Mouse (Mus musculus) midbrain, embryonic 10.5 days (tissue): ENCODE measurements around the gene Olfr573-ps1. TPM values are rescaled to one million over a fixed set of nuclear protein-coding genes. Genes with fewer than 3 reads are reported as not detected.

Source experiments
- DNase-seq: peaks from one replicate; pipeline ENCODE4 v3.0.0-alpha.2; 2017; ENCODE audit warnings: low spot score
- H3K27ac ChIP-seq: fragments of 300-500 bp; sonication (generic); replicated peaks from 2 replicates; pipeline ENCODE4 v1.5.1; 2016; ENCODE audit warnings: mild to moderate bottlenecking
- H3K27me3 ChIP-seq: fragments of 300-500 bp; sonication (generic); 2 replicates; pipeline ENCODE4 v1.6.1; 2016; ENCODE audit warnings: low read depth, mild to moderate bottlenecking; ENCODE audit not compliant: poor library complexity, severe bottlenecking
- H3K36me3 ChIP-seq: fragments of 300-500 bp; sonication (generic); 2 replicates; pipeline ENCODE4 v1.6.1; 2016; ENCODE audit warnings: mild to moderate bottlenecking, moderate library complexity
- H3K4me1 ChIP-seq: fragments of 300-500 bp; sonication (generic); 2 replicates; pipeline ENCODE4 v1.6.1; 2016
- H3K4me3 ChIP-seq: fragments of 300-500 bp; sonication (generic); 2 replicates; pipeline ENCODE4 v1.5.1; 2016; ENCODE audit warnings: mild to moderate bottlenecking, moderate library complexity
- H3K9me3 ChIP-seq: fragments of 300-500 bp; sonication (generic); replicated peaks from 2 replicates; pipeline ENCODE4 v1.6.1; 2016; ENCODE audit warnings: mild to moderate bottlenecking
- WGBS: fragments of 180-500 bp; shearing (Covaris S2); methylation state at CpG from one replicate; pipeline ENCODE4 v1.1.7; 2016; 5-methylcytosine and 5-hydroxymethylcytosine counted together
- polyA plus RNA-seq: library from polyadenylated mRNA; unstranded; fragments of >200 nt; fragmentation: Nextera tagmentation; extraction: Ambion mirVana; gene quantifications from 2 replicates; pipeline ENCODE4 v1.2.1, GENCODE M21; 2016

Olfr573-ps1 gene
- polyA plus RNA-seq, result not detected in 2 replicates

DNA sequence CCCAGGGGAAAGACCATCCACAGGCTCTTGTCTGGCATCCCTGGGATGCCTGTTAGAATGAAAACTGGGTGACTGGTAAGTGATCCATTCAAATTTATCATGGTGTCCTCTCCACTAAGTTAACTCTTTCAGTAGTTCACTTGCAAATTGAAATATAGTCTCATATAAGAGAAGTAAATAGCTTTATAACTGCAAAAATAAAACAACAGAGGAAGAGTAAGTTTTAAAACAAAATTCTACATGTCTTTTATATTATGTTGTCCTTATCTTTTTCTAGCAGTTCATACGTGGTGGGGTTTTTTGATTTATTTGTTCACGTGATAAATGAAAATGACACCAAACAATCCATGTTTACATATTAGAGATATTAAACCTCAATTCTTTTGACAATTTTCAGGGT, at the start of gene Olfr573-ps1:
TSS of gene Olfr573-ps1 (minus strand) at position 101 of the 400 bp plus-strand sequence.
- H3K9me3 ChIP-seq, result no peaks in the 10 kb centered on the region
- 93% methylated on average over 2 of the region's 2 CpGs for WGBS
- no peaks in the 10 kb centered on the region for H3K36me3 ChIP-seq
- H3K4me1 ChIP-seq, result no peaks in the 10 kb centered on the region
- no peak within 1 kb of the TSS for H3K4me3 ChIP-seq
- no peak within 1 kb of the TSS for H3K27ac ChIP-seq
- DNase-seq, result no peak
- no peaks in the 10 kb centered on the region for H3K27me3 ChIP-seq

DNA sequence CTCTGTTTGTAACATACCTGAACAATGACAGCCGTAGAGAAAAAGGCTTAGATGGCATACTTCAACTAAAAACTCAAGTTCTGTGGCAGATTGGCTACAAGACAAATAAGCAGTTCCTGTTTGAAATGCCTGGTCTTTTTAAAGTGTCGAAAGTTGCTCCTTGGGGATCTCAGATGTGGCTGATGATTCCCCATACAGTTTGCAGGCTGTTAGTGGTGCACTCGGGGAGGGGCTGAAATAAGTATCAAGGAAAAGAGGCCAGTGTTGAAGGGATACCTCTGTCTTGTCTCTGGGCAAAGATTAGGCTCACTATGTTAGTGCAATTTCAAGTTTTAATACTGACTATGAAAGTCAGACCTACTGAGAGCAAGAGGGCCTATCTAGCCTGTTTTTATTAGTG, 46.8 kb upstream of the Olfr573-ps1 start, which contains the start of gene Olfr578:
TSS of gene Olfr578 (minus strand) at position 101 of the 400 bp plus-strand sequence.
- Histone ChIP-seq H3K27ac (no peak within 1 kb of the TSS), H3K27me3 (no peaks in the 10 kb centered on the region), H3K9me3 (no peaks in the 10 kb centered on the region), H3K4me3 (no peak within 1 kb of the TSS), H3K36me3 (no peaks in the 10 kb centered on the region), H3K4me1 (no peaks in the 10 kb centered on the region)
- 84% methylated on average over 3 of the region's 3 CpGs for WGBS
- DNase-seq, result no peak

DNA sequence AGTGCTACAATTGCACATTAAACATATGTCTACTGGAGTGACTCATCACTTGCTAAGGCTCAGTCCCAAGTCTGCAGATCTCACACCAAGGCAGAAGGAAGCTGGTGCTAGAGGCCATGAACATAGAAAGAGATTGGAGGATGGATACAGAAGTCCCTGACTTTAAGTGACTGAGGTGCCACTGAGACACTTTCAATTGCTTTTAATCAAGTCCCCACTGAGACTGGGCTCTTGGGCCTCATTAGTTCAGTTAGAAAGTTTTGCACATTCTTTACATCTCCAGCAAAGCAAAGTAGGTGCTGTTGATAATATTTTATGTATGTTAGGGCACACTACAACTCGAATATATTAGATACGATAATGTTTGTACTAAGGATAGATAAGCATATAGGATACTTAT, 33.5 kb upstream of the Olfr573-ps1 start, which contains the start of gene Olfr577:
TSS of gene Olfr577 (minus strand) at position 101 of the 400 bp plus-strand sequence.
- no peaks in the 10 kb centered on the region for H3K4me1 ChIP-seq
- 89% methylated on average over 2 of the region's 2 CpGs for WGBS

DNA sequence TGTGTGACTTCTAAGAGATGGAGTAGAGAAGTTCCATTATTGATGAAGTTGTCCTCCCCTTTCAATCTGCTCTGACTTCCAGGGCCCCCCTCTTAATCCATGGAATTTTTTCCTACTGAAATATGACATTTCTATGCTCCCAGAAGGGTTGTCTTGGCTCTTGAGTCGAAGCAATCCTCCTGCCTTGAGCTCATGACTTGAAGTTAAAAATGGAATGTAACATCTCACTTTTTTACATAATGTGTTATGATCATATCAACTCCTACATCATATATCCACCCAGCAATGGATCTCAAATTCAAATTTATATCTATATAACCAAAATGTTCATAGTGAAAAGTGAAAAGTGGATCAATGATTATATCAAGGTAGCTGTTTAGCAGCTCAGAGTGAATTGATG, 32.0 kb upstream of the Olfr573-ps1 start:
- DNase-seq, result no peak
- no peak overlapping the region for H3K27ac ChIP-seq
- H3K27me3 ChIP-seq, result no peaks in the 10 kb centered on the region

More for the DNA sequence above, 33.5 kb upstream of the Olfr573-ps1 start, which contains the start of gene Olfr577:
- Histone ChIP-seq H3K27ac (no peak within 1 kb of the TSS), H3K4me3 (no peak within 1 kb of the TSS), H3K27me3 (no peaks in the 10 kb centered on the region), H3K36me3 (no peaks in the 10 kb centered on the region), H3K9me3 (no peaks in the 10 kb centered on the region)
- DNase-seq, result no peak

DNA sequence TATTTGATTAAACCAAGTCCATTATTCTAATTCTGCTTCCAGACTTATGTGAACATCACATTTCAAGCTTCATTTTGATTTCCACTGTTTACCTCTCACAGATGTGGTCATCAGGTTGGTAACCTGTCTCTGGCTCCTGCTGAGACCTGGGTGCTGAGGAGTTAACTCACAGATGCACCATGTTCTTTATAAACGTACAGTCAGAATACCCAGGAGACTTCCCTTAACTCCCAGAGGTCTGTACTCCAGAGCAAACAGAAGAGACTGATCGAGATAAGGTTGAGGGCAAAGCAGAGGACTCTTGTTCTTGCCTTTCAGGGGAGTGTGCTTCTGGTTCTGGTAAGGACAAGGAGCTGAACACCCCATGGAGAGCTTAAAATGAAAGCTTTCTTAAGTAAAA, 20.0 kb upstream of the Olfr573-ps1 start, which contains the start of gene Olfr576:
TSS of gene Olfr576 (plus strand) at position 301 of the 400 bp plus-strand sequence.
- 67% methylated on average over 2 of the region's 2 CpGs for WGBS
- no peaks in the 10 kb centered on the region for H3K27me3 ChIP-seq
- DNase-seq, result no peak
- no peak within 1 kb of the TSS for H3K4me3 ChIP-seq
- no peaks in the 10 kb centered on the region for H3K9me3 ChIP-seq
- H3K4me1 ChIP-seq, result no peaks in the 10 kb centered on the region
- no peak within 1 kb of the TSS for H3K27ac ChIP-seq
- H3K36me3 ChIP-seq, result no peaks in the 10 kb centered on the region

More for the DNA sequence above, 32.0 kb upstream of the Olfr573-ps1 start:
- Histone ChIP-seq H3K4me3 (no peak overlapping the region), H3K4me1 (no peaks in the 10 kb centered on the region), H3K36me3 (no peaks in the 10 kb centered on the region), H3K9me3 (no peaks in the 10 kb centered on the region)
- 69% methylated on average over 1 of the region's 1 CpGs for WGBS

DNA sequence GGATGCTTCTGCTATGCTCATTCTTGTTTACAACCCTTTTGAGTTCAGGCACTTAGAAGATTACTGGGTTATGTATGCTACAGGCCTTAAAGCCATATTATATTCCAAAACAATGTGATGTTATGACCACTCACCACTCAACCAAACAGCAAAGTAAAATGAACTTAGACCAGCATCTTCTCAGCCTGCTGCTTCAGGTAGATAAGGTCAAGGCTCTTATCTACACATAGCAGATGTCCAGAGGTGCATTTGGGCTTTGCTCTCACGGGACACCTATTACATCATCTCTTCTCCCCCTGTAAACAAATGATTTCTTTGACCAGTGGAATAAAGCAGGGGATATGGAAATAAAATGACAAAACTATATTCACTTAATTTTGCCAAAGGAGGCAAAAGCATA, 16.2 kb upstream of the Olfr573-ps1 start, which contains the start of gene Olfr575:
TSS of gene Olfr575 (minus strand) at position 183 of the 400 bp plus-strand sequence.
- no peaks in the 10 kb centered on the region for H3K4me1 ChIP-seq
- WGBS, result 68% methylated on average over 1 of the region's 1 CpGs
- H3K36me3 ChIP-seq, result no peaks in the 10 kb centered on the region
- H3K9me3 ChIP-seq, result no peaks in the 10 kb centered on the region
- H3K27me3 ChIP-seq, result no peaks in the 10 kb centered on the region
- H3K4me3 ChIP-seq, result no peak within 1 kb of the TSS
- DNase-seq, result no peak
- no peak within 1 kb of the TSS for H3K27ac ChIP-seq

DNA sequence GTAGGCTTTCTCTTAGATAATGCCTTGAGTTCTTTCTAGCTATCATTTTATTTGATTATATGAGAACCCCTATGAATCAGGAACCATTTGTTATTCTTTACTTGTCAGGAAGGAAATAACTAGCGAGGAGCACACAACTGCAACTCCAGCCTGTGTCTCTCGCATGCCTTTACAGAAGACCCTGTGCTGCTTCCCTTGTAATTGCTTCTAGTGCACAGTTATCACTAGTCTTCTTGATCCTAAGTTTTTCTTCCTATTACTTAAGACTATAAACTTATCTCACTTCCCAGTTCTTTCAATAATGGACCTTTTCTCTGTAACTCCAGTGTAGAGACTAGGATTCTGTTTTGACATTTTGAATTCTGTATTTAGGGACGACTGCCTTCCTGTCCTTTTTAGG, 15.8 kb upstream of the Olfr573-ps1 start:
- no peak for DNase-seq
- H3K36me3 ChIP-seq, result no peaks in the 10 kb centered on the region
- H3K27ac ChIP-seq, result no peak overlapping the region
- WGBS, result 81% methylated on average over 3 of the region's 3 CpGs
- no peaks in the 10 kb centered on the region for H3K4me1 ChIP-seq
- no peak overlapping the region for H3K4me3 ChIP-seq
- no peaks in the 10 kb centered on the region for H3K9me3 ChIP-seq
- no peaks in the 10 kb centered on the region for H3K27me3 ChIP-seq

DNA sequence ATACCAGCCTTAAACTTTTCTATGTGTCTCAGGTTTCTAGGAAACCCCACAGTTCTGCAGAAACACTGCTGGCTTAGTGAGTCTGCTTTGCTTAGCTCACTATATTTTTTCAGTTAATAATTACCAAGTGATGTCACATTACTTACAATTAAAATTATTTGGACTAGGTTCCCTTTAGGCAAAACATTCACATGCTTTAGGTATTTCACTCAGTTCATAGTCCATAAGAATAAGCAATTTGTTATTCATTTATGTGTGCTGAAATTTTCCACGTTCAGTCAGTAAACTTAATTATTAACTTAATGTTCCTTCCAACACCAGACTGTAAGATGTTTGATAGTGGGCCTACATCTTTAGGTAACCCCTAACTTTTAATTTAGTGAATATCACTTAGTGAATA, 8.4 kb upstream of the Olfr573-ps1 start:
- Histone ChIP-seq H3K36me3 (no peaks in the 10 kb centered on the region), H3K9me3 (no peaks in the 10 kb centered on the region), H3K27me3 (no peaks in the 10 kb centered on the region), H3K27ac (no peak overlapping the region), H3K4me3 (no peak overlapping the region), H3K4me1 (no peaks in the 10 kb centered on the region)
- no peak for DNase-seq
- 90% methylated on average over 1 of the region's 1 CpGs for WGBS

DNA sequence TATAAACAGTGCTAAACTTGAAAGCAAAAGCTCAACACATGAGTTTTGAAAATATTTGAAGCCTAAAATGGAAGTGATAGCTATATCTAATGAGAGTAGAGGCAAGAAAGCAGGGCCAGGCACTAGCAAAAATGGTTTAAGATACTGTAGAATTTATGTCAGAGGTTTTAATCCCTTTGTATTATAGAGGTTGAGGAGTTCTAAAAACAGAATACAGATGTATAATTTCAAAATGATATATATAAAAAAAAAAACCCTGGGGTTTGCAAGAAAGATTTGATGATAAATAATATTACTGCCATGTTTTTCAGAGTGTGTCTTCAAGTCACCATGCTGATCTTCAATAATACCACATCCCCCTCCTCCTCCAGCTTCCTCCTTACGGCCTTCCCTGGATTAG, 5.8 kb upstream of the Olfr573-ps1 start, which contains the start of gene Olfr574:
TSS of gene Olfr574 (plus strand) at position 301 of the 400 bp plus-strand sequence.
- no peak within 1 kb of the TSS for H3K4me3 ChIP-seq
- no peak within 1 kb of the TSS for H3K27ac ChIP-seq
- H3K36me3 ChIP-seq, result no peaks in the 10 kb centered on the region
- H3K27me3 ChIP-seq, result no peaks in the 10 kb centered on the region
- DNase-seq, result no peak
- no peaks in the 10 kb centered on the region for H3K9me3 ChIP-seq
- no peaks in the 10 kb centered on the region for H3K4me1 ChIP-seq
- 93% methylated on average over 1 of the region's 1 CpGs for WGBS

DNA sequence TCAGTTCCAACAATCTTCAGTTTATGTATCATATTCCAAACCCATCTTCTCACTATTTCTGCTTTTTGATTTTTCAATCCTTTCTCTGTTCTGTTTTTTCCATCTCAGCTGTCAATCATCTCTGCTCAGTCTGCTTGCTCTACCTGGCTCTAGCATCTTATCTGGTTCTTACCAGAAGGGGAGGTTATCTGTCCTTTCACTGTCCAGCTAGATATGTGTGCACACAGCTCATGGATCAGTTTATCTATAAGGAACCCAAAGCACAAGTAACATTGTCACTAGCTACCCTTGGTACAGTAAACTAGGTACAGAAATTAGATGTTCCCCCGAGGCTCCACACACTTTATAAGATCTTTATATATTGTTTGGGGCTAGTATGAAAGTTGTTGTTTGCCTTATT, 1.0 kb upstream of the Olfr573-ps1 start:
- H3K27me3 ChIP-seq, result no peaks in the 10 kb centered on the region
- H3K4me1 ChIP-seq, result no peaks in the 10 kb centered on the region
- H3K36me3 ChIP-seq, result no peaks in the 10 kb centered on the region
- 83% methylated on average over 1 of the region's 1 CpGs for WGBS
- DNase-seq, result no peak
- no peak overlapping the region for H3K27ac ChIP-seq
- H3K9me3 ChIP-seq, result no peaks in the 10 kb centered on the region
- no peak overlapping the region for H3K4me3 ChIP-seq

DNA sequence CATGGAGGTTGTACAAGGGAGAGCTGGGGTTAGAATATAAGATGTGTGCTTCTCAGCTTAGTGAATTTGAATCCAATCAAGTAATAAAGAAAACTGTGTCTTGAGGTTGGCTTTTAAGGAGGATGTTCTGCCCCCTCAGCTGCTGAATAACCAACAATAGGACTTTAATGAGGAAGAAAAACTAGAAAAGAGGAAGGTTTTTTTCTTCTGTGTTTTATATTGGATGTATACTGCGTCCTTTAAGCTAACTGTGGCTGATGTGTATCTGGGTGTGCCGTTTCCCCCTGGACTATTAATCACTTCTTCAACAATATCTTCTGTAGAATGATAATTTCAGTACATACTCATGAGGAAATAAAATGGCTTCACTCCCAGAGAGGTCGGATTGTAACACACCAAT, 15.3 kb downstream of the Olfr573-ps1 start:
- H3K36me3 ChIP-seq, result no peaks in the 10 kb centered on the region
- H3K27ac ChIP-seq, result no peak overlapping the region
- H3K4me1 ChIP-seq, result no peaks in the 10 kb centered on the region
- H3K9me3 ChIP-seq, result no peaks in the 10 kb centered on the region
- no peak for DNase-seq
- no peak overlapping the region for H3K4me3 ChIP-seq
- 84% methylated on average over 3 of the region's 3 CpGs for WGBS
- H3K27me3 ChIP-seq, result no peaks in the 10 kb centered on the region

DNA sequence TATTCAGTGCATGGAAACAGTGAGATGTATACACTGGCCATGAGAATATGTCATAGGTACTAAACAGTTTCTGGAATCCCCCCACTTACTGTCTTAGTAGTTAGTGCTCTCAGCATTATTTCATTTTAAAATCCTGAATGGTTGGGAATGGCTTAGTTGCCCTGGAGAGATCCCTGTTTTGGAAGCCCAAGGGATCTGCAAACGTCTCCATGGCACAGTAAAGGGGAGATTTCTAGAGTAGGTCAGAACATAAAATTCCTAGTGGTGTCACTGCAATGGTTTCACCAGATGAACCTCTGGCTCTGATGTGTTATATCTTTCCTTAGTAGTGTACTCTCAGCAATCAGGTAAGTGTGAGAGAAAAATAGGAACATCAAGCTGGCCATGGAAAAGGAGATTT, 18.3 kb downstream of the Olfr573-ps1 start, which contains the start of gene Olfr572:
TSS of gene Olfr572 (plus strand) at position 301 of the 400 bp plus-strand sequence.
- WGBS, result 79% methylated on average over 1 of the region's 1 CpGs
- Histone ChIP-seq H3K27ac (no peak within 1 kb of the TSS), H3K4me3 (no peak within 1 kb of the TSS), H3K27me3 (no peaks in the 10 kb centered on the region), H3K4me1 (no peaks in the 10 kb centered on the region), H3K36me3 (no peaks in the 10 kb centered on the region), H3K9me3 (no peaks in the 10 kb centered on the region)
- DNase-seq, result no peak

DNA sequence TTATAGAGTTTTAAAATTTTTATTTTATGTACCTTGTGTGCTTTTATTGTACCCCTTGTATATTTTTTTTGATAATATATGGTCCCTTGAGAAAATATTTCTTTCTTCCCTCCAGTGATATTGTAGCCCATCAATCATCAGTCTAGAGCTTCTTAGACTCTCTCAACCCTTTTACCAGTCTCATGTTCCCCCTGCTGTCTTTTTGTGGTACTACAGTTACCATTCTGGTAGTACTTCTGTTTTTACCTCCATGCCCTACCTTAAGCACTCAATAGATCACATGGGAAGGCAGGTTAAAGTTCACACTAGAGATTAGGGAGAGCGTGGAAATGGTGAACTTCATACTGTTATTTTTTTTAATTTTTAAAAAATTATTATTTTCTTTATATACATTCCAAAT, 22.7 kb downstream of the Olfr573-ps1 start:
- DNase-seq, result no peak
- Histone ChIP-seq H3K27ac (no peak overlapping the region), H3K36me3 (no peaks in the 10 kb centered on the region), H3K9me3 (no peaks in the 10 kb centered on the region), H3K4me1 (no peaks in the 10 kb centered on the region), H3K27me3 (no peaks in the 10 kb centered on the region), H3K4me3 (no peak overlapping the region)
- WGBS, result 28% methylated on average over 1 of the region's 1 CpGs
